ENCODE assay signal across 11 mouse cellular contexts in genomic region chr14:73106957-73107356, GRCm38 (mm10). TPM values are rescaled to one million over a fixed set of nuclear protein-coding genes. Genes with fewer than 3 reads are reported as not detected.
DNase-seq lines count a peak whose midpoint lies in the region; ATAC-seq and TF ChIP-seq lines count a peak whose summit lies in the region.
"Had no signal": no experiment of that assay in that cellular context is flagged by ENCODE, and none has a peak within 500 bp of the region (broad histone marks: within the 10 kb centered on the region; RNA-seq: fewer than 3 reads in every experiment).

No protein-coding gene starts in this region.

- 0 out of 2 replicates have a peak, but pooled peaks have one; percentile 32 for ATAC-seq in forebrain, embryonic 14.5 days
- no peak; the same call in 1 of the 2 replicates for ATAC-seq in forebrain, embryonic 16.5 days
- no peak; the same call in 1 of the 2 replicates for ATAC-seq in embryonic facial prominence, embryonic 13.5 days (ENCODE audit: insufficient number of reproducible peaks, insufficient read depth, low FRiP score, low TSS enrichment, low read depth)
- ATAC-seq in lung, postnatal 0 days, result peak; percentile 85
- ATAC-seq in erythroblast, adult 5-6 weeks (replicated peaks; ENCODE audit: low FRiP score, poor library complexity, severe bottlenecking), result no peak
- ATAC-seq: midbrain, embryonic 16.5 days had no signal

- H3K4me3 ChIP-seq in forebrain, embryonic 14.5 days (ENCODE audit: low read depth, low read length), result no peak overlapping the region
- H3K4me3 ChIP-seq in forebrain, embryonic 16.5 days (replicated peaks; ENCODE audit: low read length), result no peak overlapping the region
- no peak overlapping the region for H3K4me3 ChIP-seq in embryonic facial prominence, embryonic 13.5 days
- no peak overlapping the region for H3K4me3 ChIP-seq in lung, postnatal 0 days (ENCODE audit: low read depth, low read length)
- H3K4me3 ChIP-seq: hindbrain, embryonic 15.5 days had no signal

- H3K9ac ChIP-seq in forebrain, embryonic 14.5 days (ENCODE audit: low read length), result no peak overlapping the region
- H3K9ac ChIP-seq in forebrain, embryonic 16.5 days (replicated peaks; ENCODE audit: low read depth, low read length), result no peak overlapping the region
- H3K9ac ChIP-seq in embryonic facial prominence, embryonic 13.5 days, result no peak overlapping the region
- no peak overlapping the region for H3K9ac ChIP-seq in lung, postnatal 0 days (replicated peaks; ENCODE audit: low read depth)
- H3K9ac ChIP-seq: hindbrain, embryonic 15.5 days had no signal

- TF ChIP-seq EP300 in lung, postnatal 0 days (IDR thresholded peaks at IDR 0.05), result no peak

- no peak for TF ChIP-seq CTCF in lung, postnatal 0 days (IDR thresholded peaks at IDR 0.05)

- no peak overlapping the region for H3K4me2 ChIP-seq in forebrain, embryonic 14.5 days (ENCODE audit: low read length)
- no peak overlapping the region for H3K4me2 ChIP-seq in forebrain, embryonic 16.5 days (ENCODE audit: low read length)
- peak overlapping the region; percentile 32 for H3K4me2 ChIP-seq in embryonic facial prominence, embryonic 13.5 days
- 0 out of 2 replicates have a peak overlapping the region, but pooled peaks have one; percentile 27 for H3K4me2 ChIP-seq in lung, postnatal 0 days (replicated peaks; ENCODE audit: low read depth, low read length)

- H3K4me1 ChIP-seq in forebrain, embryonic 14.5 days (ENCODE audit: control insufficient read depth, insufficient read depth, low read length), result no peaks in the 10 kb centered on the region
- no peaks in the 10 kb centered on the region for H3K4me1 ChIP-seq in forebrain, embryonic 16.5 days (replicated peaks; ENCODE audit: control insufficient read depth, insufficient read depth, low read length)
- peaks cover 6% of the 10 kb centered on the region for H3K4me1 ChIP-seq in embryonic facial prominence, embryonic 13.5 days
- H3K4me1 ChIP-seq in lung, postnatal 0 days (ENCODE audit: insufficient read depth, low read depth, low read length), result no peaks in the 10 kb centered on the region

- no peak overlapping the region for H3K27ac ChIP-seq in forebrain, embryonic 14.5 days (ENCODE audit: low read depth, low read length)
- H3K27ac ChIP-seq in forebrain, embryonic 16.5 days (ENCODE audit: low read length), result no peak overlapping the region
- H3K27ac ChIP-seq in embryonic facial prominence, embryonic 13.5 days, result no peak overlapping the region; the same call in 1 of the 2 replicates
- no peak overlapping the region for H3K27ac ChIP-seq in lung, postnatal 0 days (ENCODE audit: low read length)
- H3K27ac ChIP-seq: hindbrain, embryonic 15.5 days had no signal

- H3K36me3 ChIP-seq in forebrain, embryonic 14.5 days (ENCODE audit: control insufficient read depth, insufficient read depth, low read length), result no peaks in the 10 kb centered on the region
- no peaks in the 10 kb centered on the region for H3K36me3 ChIP-seq in forebrain, embryonic 16.5 days (ENCODE audit: control insufficient read depth, insufficient read depth)
- H3K36me3 ChIP-seq in embryonic facial prominence, embryonic 13.5 days, result no peaks in the 10 kb centered on the region
- H3K36me3 ChIP-seq in lung, postnatal 0 days (ENCODE audit: insufficient read depth, low read length), result no peaks in the 10 kb centered on the region
- H3K36me3 ChIP-seq: hindbrain, embryonic 15.5 days had no signal

- WGBS in forebrain, embryonic 14.5 days, result 51% methylated on average over 4 of the region's 4 CpGs
- 53% methylated on average over 4 of the region's 4 CpGs for WGBS in forebrain, embryonic 16.5 days
- WGBS in embryonic facial prominence, embryonic 13.5 days, result 42% methylated on average over 4 of the region's 4 CpGs
- 46% methylated on average over 4 of the region's 4 CpGs for WGBS in lung, postnatal 0 days

- no peaks in the 10 kb centered on the region for H3K9me3 ChIP-seq in forebrain, embryonic 14.5 days (replicated peaks; ENCODE audit: control insufficient read depth, low read length)
- no peaks in the 10 kb centered on the region for H3K9me3 ChIP-seq in forebrain, embryonic 16.5 days (ENCODE audit: control insufficient read depth, low read length)
- H3K9me3 ChIP-seq in embryonic facial prominence, embryonic 13.5 days, result no peaks in the 10 kb centered on the region
- H3K9me3 ChIP-seq in lung, postnatal 0 days (ENCODE audit: low read length), result no peaks in the 10 kb centered on the region
- H3K9me3 ChIP-seq: hindbrain, embryonic 15.5 days had no signal

- H3K27me3 ChIP-seq in forebrain, embryonic 14.5 days (replicated peaks; ENCODE audit: control insufficient read depth, insufficient read depth, low read length), result no peaks in the 10 kb centered on the region
- H3K27me3 ChIP-seq in forebrain, embryonic 16.5 days (replicated peaks; ENCODE audit: control insufficient read depth, insufficient read depth, low read length), result no peaks in the 10 kb centered on the region
- no peaks in the 10 kb centered on the region for H3K27me3 ChIP-seq in embryonic facial prominence, embryonic 13.5 days
- H3K27me3 ChIP-seq in lung, postnatal 0 days (replicated peaks; ENCODE audit: insufficient read depth, low read length), result no peaks in the 10 kb centered on the region
- H3K27me3 ChIP-seq: hindbrain, embryonic 15.5 days had no signal

- no peak for DNase-seq in forebrain, embryonic 14.5 days (ENCODE audit: low spot score)
- peak; percentile 84 to 86 for DNase-seq in kidney, postnatal 25 days
- DNase-seq in lung, postnatal 0 days (ENCODE audit: low spot score), result peak; percentile 52
- DNase-seq in embryo, embryonic 10.5 days (ENCODE audit: low spot score), result no peak
- DNase-seq in B cell, adult 2 months, result no peak
- DNase-seq: gastrocnemius, postnatal 36 days had no signal

RNA-seq across cellular contexts. Expression of gene Rcbtb2, which starts 15.9 kb away (rescaled TPM):
- 83.1 and 91.8 TPM in 2 replicates for polyA plus RNA-seq in forebrain, embryonic 14.5 days (2014; fragmentation: Nextera tagmentation; extraction: Ambion mirVana)
- polyA plus RNA-seq in forebrain, embryonic 16.5 days (2015; fragmentation: Nextera tagmentation; extraction: Ambion mirVana), result 79.0 and 101 TPM in 2 replicates
- polyA plus RNA-seq in embryonic facial prominence, embryonic 13.5 days (2015; fragmentation: Nextera tagmentation; extraction: Ambion mirVana), result 122 and 131 TPM in 2 replicates
- 45.6 and 49.7 TPM in 2 replicates for polyA plus RNA-seq in lung, postnatal 0 days (2015; fragmentation: Nextera tagmentation; extraction: Ambion mirVana)
- 8.8 and 10.4 TPM in 2 replicates for total RNA-seq in erythroblast, adult 5-6 weeks (2015; ENCODE audit: low replicate concordance)
- 10.7 and 12.4 TPM in 2 replicates for total RNA-seq in erythroblast, adult 5-6 weeks (2017; ENCODE audit: low replicate concordance)

RNA-seq across cellular contexts. Expression of gene Cysltr2, which starts 58.0 kb away (rescaled TPM):
- polyA plus RNA-seq in forebrain, embryonic 14.5 days (2014; fragmentation: Nextera tagmentation; extraction: Ambion mirVana), result 0.18 TPM in 1 of 2 replicates, not detected in the other
- polyA plus RNA-seq in forebrain, embryonic 16.5 days (2015; fragmentation: Nextera tagmentation; extraction: Ambion mirVana), result 0.24 TPM in 1 of 2 replicates, not detected in the other
- 0.32 TPM in 1 of 2 replicates, not detected in the other for polyA plus RNA-seq in embryonic facial prominence, embryonic 13.5 days (2015; fragmentation: Nextera tagmentation; extraction: Ambion mirVana)
- 0.51 and 1.1 TPM in 2 replicates for polyA plus RNA-seq in lung, postnatal 0 days (2015; fragmentation: Nextera tagmentation; extraction: Ambion mirVana)
- total RNA-seq in erythroblast, adult 5-6 weeks (2015; ENCODE audit: low replicate concordance), result not detected in 2 replicates
- 1.1 and 4.2 TPM in 2 replicates for total RNA-seq in erythroblast, adult 5-6 weeks (2017; ENCODE audit: low replicate concordance)
- total RNA-seq: gastrocnemius, postnatal 36 days had no signal
- polyA plus RNA-seq: midbrain, embryonic 16.5 days had no signal

Comparison
In these comparisons a context has a peak if more than half of its experiments do, and no peak if none do; other contexts are left out.
1. ATAC-seq: peak in forebrain, embryonic 14.5 days (single experiment) and lung, postnatal 0 days (single experiment); none in forebrain, embryonic 16.5 days (single experiment), embryonic facial prominence, embryonic 13.5 days (single experiment) and erythroblast, adult 5-6 weeks (single experiment).
2. DNase-seq: peak in kidney, postnatal 25 days (2 of 2) and lung, postnatal 0 days (single experiment); none in forebrain, embryonic 14.5 days (single experiment), embryo, embryonic 10.5 days (single experiment) and B cell, adult 2 months (0 of 2).
3. H3K4me2 ChIP-seq: peak in embryonic facial prominence, embryonic 13.5 days (single experiment) and lung, postnatal 0 days (single experiment); none in forebrain, embryonic 14.5 days (single experiment) and forebrain, embryonic 16.5 days (single experiment).